Comparison of ENCODE assay signal across 8 mouse cellular contexts in the genomic region with DNA sequence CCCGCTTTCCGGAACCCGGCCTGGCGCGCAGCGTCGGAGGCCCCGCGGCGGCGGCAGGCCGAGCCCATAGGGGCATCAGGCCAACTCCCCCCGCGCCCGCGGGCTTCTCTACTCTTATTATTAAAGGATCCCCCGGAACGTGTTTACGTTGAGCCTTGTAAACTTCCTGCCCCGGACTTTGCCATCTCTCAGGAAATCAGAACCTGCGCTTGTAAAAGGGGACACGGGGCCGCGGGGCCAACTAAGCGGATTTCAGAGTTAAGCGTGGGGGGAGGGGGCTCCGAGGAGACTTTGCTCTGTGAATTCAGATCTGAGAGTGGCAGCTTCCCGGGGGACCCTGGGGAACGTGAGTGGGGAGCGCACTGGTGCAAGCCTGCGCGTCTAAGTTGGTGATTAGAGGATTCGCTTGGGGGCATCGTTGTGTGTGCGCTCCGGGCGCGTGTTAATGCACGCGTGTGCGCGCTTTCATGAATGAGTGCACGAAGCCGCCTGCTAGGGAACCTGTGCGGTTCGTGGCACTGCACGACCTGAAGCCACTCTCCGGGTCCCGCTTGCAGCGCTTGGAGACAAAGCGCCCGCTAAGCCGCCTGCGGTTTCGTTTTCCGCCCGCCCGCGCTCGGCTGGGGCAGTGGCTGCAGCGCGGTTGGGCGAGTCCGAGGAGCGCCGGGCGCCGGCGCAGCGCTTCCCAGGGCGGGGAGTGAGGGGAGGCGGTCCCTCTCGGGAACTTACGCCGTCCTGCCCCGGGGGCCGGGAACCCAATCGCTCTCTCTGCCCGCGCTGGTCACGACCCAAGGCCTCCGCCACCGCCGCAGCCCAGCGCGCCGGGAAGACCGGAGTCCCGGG. TPM values are rescaled to one million over a fixed set of nuclear protein-coding genes. Genes with fewer than 3 reads are reported as not detected.
DNase-seq lines count a peak whose midpoint lies in the region; ATAC-seq and TF ChIP-seq lines count a peak whose summit lies in the region.

No protein-coding gene starts in this region.

- no peak overlapping the region for H3K27ac ChIP-seq in spleen, adult 2 months (ENCODE audit: insufficient read depth, low read length)
- no peak overlapping the region for H3K27ac ChIP-seq in forebrain, embryonic 13.5 days
- H3K27ac ChIP-seq in limb, embryonic 13.5 days, result no peak overlapping the region
- no peak overlapping the region for H3K27ac ChIP-seq in midbrain, embryonic 16.5 days (ENCODE audit: low read length)

- peaks cover 4% of the 10 kb centered on the region; the same call in 1 of the 2 replicates for H3K4me1 ChIP-seq in spleen, adult 2 months (ENCODE audit: control insufficient read depth, insufficient read depth, insufficient read length)
- peaks cover 27% of the 10 kb centered on the region for H3K4me1 ChIP-seq in forebrain, embryonic 13.5 days
- peaks cover 36% of the 10 kb centered on the region for H3K4me1 ChIP-seq in limb, embryonic 13.5 days
- H3K4me1 ChIP-seq in midbrain, embryonic 16.5 days (ENCODE audit: control insufficient read depth, insufficient read depth, low read length), result peaks cover 18% of the 10 kb centered on the region

- H3K27me3 ChIP-seq in spleen, adult 2 months (ENCODE audit: control insufficient read depth, insufficient read depth, low read length), result peaks cover 30% of the 10 kb centered on the region
- H3K27me3 ChIP-seq in forebrain, embryonic 13.5 days, result peaks cover 99% of the 10 kb centered on the region
- H3K27me3 ChIP-seq in limb, embryonic 13.5 days, result peaks cover 99% of the 10 kb centered on the region
- H3K27me3 ChIP-seq in midbrain, embryonic 16.5 days (ENCODE audit: control insufficient read depth, insufficient read depth, low read depth, low read length), result peaks cover 67% of the 10 kb centered on the region

- no peak for TF ChIP-seq POLR2A in spleen, adult 2 months (IDR thresholded peaks at IDR 0.05; ENCODE audit: low read depth, low read length)

- H3K9ac ChIP-seq in forebrain, embryonic 13.5 days, result no peak overlapping the region
- H3K9ac ChIP-seq in limb, embryonic 13.5 days, result peak overlapping the region; percentile 54
- no peak overlapping the region for H3K9ac ChIP-seq in midbrain, embryonic 16.5 days (ENCODE audit: low read depth, low read length)

- H3K4me3 ChIP-seq in spleen, adult 2 months (ENCODE audit: extremely low read depth, insufficient read depth, insufficient read length), result peak overlapping the region; percentile 49; the same call in 1 of the 2 replicates
- peak overlapping the region; percentile 41 for H3K4me3 ChIP-seq in forebrain, embryonic 13.5 days
- H3K4me3 ChIP-seq in limb, embryonic 13.5 days, result peak overlapping the region; percentile 56
- peak overlapping the region; percentile 34 for H3K4me3 ChIP-seq in midbrain, embryonic 16.5 days (ENCODE audit: low read depth, low read length)

- no peaks in the 10 kb centered on the region for H3K9me3 ChIP-seq in forebrain, embryonic 13.5 days (replicated peaks)
- H3K9me3 ChIP-seq in limb, embryonic 13.5 days, result no peaks in the 10 kb centered on the region
- no peaks in the 10 kb centered on the region for H3K9me3 ChIP-seq in midbrain, embryonic 16.5 days (replicated peaks; ENCODE audit: control insufficient read depth, low read length, poor library complexity, severe bottlenecking)

- peak; percentile 27; the same call in 1 of the 2 replicates for ATAC-seq in forebrain, embryonic 13.5 days
- ATAC-seq in limb, embryonic 13.5 days (ENCODE audit: low FRiP score, low read depth), result peak; percentile 31; the same call in 1 of the 2 replicates
- ATAC-seq in midbrain, embryonic 16.5 days, result no peak

- 1% methylated on average over 89 of the region's 89 CpGs for WGBS in spleen, adult 2 months
- WGBS in forebrain, embryonic 13.5 days, result under 1% methylated on average over 79 of the region's 89 CpGs
- WGBS in limb, embryonic 13.5 days, result under 1% methylated on average over 89 of the region's 89 CpGs
- WGBS in midbrain, embryonic 16.5 days, result under 1% methylated on average over 88 of the region's 89 CpGs

- peak in 1 of 2 experiments; percentile 11 for DNase-seq in spleen, adult 2 months (ENCODE audit: low read depth in 1 of 2, low spot score in 2 of 2)
- DNase-seq in spleen, postnatal 4 days (ENCODE audit: low spot score in 2 of 2), result no peak
- peak; percentile 74 to 83 for DNase-seq in heart, postnatal 36 days
- no peak for DNase-seq in right cerebral cortex, postnatal 4 days
- no peak for DNase-seq in frontal cortex, postnatal 25 days (ENCODE audit: low spot score in 2 of 2)

- no peaks in the 10 kb centered on the region for H3K36me3 ChIP-seq in spleen, adult 2 months (ENCODE audit: control insufficient read depth, insufficient read depth, low read length)
- no peaks in the 10 kb centered on the region for H3K36me3 ChIP-seq in forebrain, embryonic 13.5 days (ENCODE audit: poor library complexity, severe bottlenecking)
- no peaks in the 10 kb centered on the region for H3K36me3 ChIP-seq in limb, embryonic 13.5 days
- no peaks in the 10 kb centered on the region for H3K36me3 ChIP-seq in midbrain, embryonic 16.5 days (ENCODE audit: control insufficient read depth, insufficient read depth, low read length)

- TF ChIP-seq CTCF in spleen, adult 2 months (IDR thresholded peaks at IDR 0.05; ENCODE audit: extremely low read depth, insufficient read depth, insufficient read length, insufficient replicate concordance), result no peak

- intact Hi-C loops in heart, postnatal 36 days (cut with DNase I), result loop anchor here (2.0 kb wide), 1 partner anchor 111 kb away; no protein-coding TSS in a partner anchor

- H3K4me2 ChIP-seq in forebrain, embryonic 13.5 days, result peak overlapping the region; percentile 73
- H3K4me2 ChIP-seq in limb, embryonic 13.5 days (replicated peaks), result peak overlapping the region; percentile 99
- peak overlapping the region; percentile 64 for H3K4me2 ChIP-seq in midbrain, embryonic 16.5 days (ENCODE audit: low read length)

RNA-seq across cellular contexts. Expression of gene Foxf1, which starts 0.9 kb away (rescaled TPM):
- 1.8 and 3.7 TPM in 2 replicates for polyA plus RNA-seq in spleen, adult 2 months (2012; rRNA removed)
- 0.28 and 0.50 TPM in 2 replicates for polyA plus RNA-seq in forebrain, embryonic 13.5 days (2015; fragmentation: Nextera tagmentation; extraction: Ambion mirVana)
- total RNA-seq in heart, postnatal 36 days (2021), result under 1 TPM; 0.22 to 0.25 TPM
- polyA plus RNA-seq in limb, embryonic 13.5 days (2015; fragmentation: Nextera tagmentation; extraction: Ambion mirVana), result 0.43 and 0.86 TPM in 2 replicates
- polyA plus RNA-seq in midbrain, embryonic 16.5 days (2015; fragmentation: Nextera tagmentation; extraction: Ambion mirVana), result 0.91 and 1.1 TPM in 2 replicates

RNA-seq across cellular contexts. Expression of gene Mthfsd, which starts 24.9 kb away (rescaled TPM):
- polyA plus RNA-seq in spleen, adult 2 months (2012; rRNA removed), result 33.6 and 39.9 TPM in 2 replicates
- polyA plus RNA-seq in forebrain, embryonic 13.5 days (2015; fragmentation: Nextera tagmentation; extraction: Ambion mirVana), result 48.1 and 59.3 TPM in 2 replicates
- 10 to 100 TPM; 11.0 to 12.2 TPM for total RNA-seq in heart, postnatal 36 days (2021)
- 65.4 and 76.9 TPM in 2 replicates for polyA plus RNA-seq in limb, embryonic 13.5 days (2015; fragmentation: Nextera tagmentation; extraction: Ambion mirVana)
- 52.3 and 53.0 TPM in 2 replicates for polyA plus RNA-seq in midbrain, embryonic 16.5 days (2015; fragmentation: Nextera tagmentation; extraction: Ambion mirVana)

RNA-seq across cellular contexts. Expression of gene Foxc2, which starts 32.7 kb away (rescaled TPM):
- 0.12 and 0.22 TPM in 2 replicates for polyA plus RNA-seq in spleen, adult 2 months (2012; rRNA removed)
- polyA plus RNA-seq in forebrain, embryonic 13.5 days (2015; fragmentation: Nextera tagmentation; extraction: Ambion mirVana), result 0.79 and 0.90 TPM in 2 replicates
- 1 to 10 TPM; 1.9 to 2.4 TPM for total RNA-seq in heart, postnatal 36 days (2021)
- polyA plus RNA-seq in limb, embryonic 13.5 days (2015; fragmentation: Nextera tagmentation; extraction: Ambion mirVana), result 7.5 and 8.3 TPM in 2 replicates
- polyA plus RNA-seq in midbrain, embryonic 16.5 days (2015; fragmentation: Nextera tagmentation; extraction: Ambion mirVana), result 1.7 and 2.0 TPM in 2 replicates

RNA-seq across cellular contexts. Expression of gene Foxl1, which starts 44.4 kb away (rescaled TPM):
- polyA plus RNA-seq in spleen, adult 2 months (2012; rRNA removed), result not detected in 2 replicates
- 0.12 TPM in 1 of 2 replicates, not detected in the other for polyA plus RNA-seq in forebrain, embryonic 13.5 days (2015; fragmentation: Nextera tagmentation; extraction: Ambion mirVana)
- total RNA-seq in heart, postnatal 36 days (2021), result under 1 TPM in 1 of 2 experiments, not detected in 1; 0.14 TPM
- polyA plus RNA-seq in limb, embryonic 13.5 days (2015; fragmentation: Nextera tagmentation; extraction: Ambion mirVana), result 0.15 and 0.18 TPM in 2 replicates
- polyA plus RNA-seq in midbrain, embryonic 16.5 days (2015; fragmentation: Nextera tagmentation; extraction: Ambion mirVana), result 0.06 TPM in 1 of 2 replicates, not detected in the other

Comparison
In these comparisons a context has a peak if more than half of its experiments do, and no peak if none do; other contexts are left out.
1. DNase-seq: peak in heart, postnatal 36 days (2 of 2); none in spleen, postnatal 4 days (0 of 2), right cerebral cortex, postnatal 4 days (single experiment) and frontal cortex, postnatal 25 days (0 of 2).
2. Peak in every context shown above with its lines, with median percentiles within 50 percentile points of each other: H3K4me3 ChIP-seq and H3K4me2 ChIP-seq.